Mouse (Mus musculus) heart, adult 2 months (tissue): ENCODE data around the gene Urgcp. TPM values are rescaled to one million over a fixed set of nuclear protein-coding genes. Genes with fewer than 3 reads are reported as not detected.
A peak's percentile ranks its signal among the peaks of the same experiment; 100 is the strongest.

ENCODE experiments used
- DNase-seq, 2 experiments: peaks; one replicate each; pipeline ENCODE4 v3.0.0; 2021
- H3K27ac ChIP-seq: fragments of 200-600 bp; 2 replicates; pipeline ENCODE4 v1.8.1; 2022
- H3K27me3 ChIP-seq: fragments of 200-500 bp; 2 replicates; pipeline ENCODE4 v1.6.1; 2012; ENCODE audit warnings: mild to moderate bottlenecking, low read length, inconsistent platforms, mixed read lengths; ENCODE audit not compliant: control insufficient read depth, insufficient read depth
- H3K36me3 ChIP-seq: fragments of 200-500 bp; 2 replicates; pipeline ENCODE4 v1.6.1; 2012; ENCODE audit warnings: low read length, inconsistent platforms; ENCODE audit not compliant: control insufficient read depth, insufficient read depth
- H3K4me1 ChIP-seq: fragments of 200-500 bp; 2 replicates; pipeline ENCODE4 v1.6.1; 2011; ENCODE audit warnings: low read length; ENCODE audit not compliant: control insufficient read depth, insufficient read depth
- H3K4me3 ChIP-seq: fragments of 200-600 bp; 2 replicates; pipeline ENCODE4 v1.8.1; 2022
- H3K79me2 ChIP-seq: fragments of 200-500 bp; replicated peaks from 2 replicates; pipeline ENCODE4 v1.6.1; 2012; ENCODE audit warnings: mild to moderate bottlenecking, inconsistent platforms, low read length, moderate library complexity, mixed read lengths; ENCODE audit not compliant: control insufficient read depth, insufficient read depth
- H3K9ac ChIP-seq: fragments of 200-500 bp; 2 replicates; pipeline ENCODE4 v1.6.1; 2012; ENCODE audit warnings: low read depth, mild to moderate bottlenecking, control low read depth, inconsistent platforms, low read length, mixed read lengths
- CTCF ChIP-seq: fragments of 200-600 bp; IDR thresholded peaks from 2 replicates; pipeline ENCODE4 v1.8.1; 2022; ENCODE audit warnings: antibody characterized with exemption, mild to moderate bottlenecking, moderate library complexity
- EP300 ChIP-seq: fragments of 200-500 bp; IDR thresholded peaks from 2 replicates; pipeline ENCODE4 v1.6.1; 2011; ENCODE audit warnings: low read depth, low read length, control low read depth; ENCODE audit not compliant: insufficient read depth
- POLR2A ChIP-seq: fragments of 200-500 bp; IDR thresholded peaks from 2 replicates; pipeline ENCODE4 v1.6.1; 2011; ENCODE audit warnings: mild to moderate bottlenecking, low read depth, low read length, control low read depth; ENCODE audit not compliant: insufficient read depth
- WGBS: fragments of 180-500 bp; shearing (Covaris S2); methylation state at CpG from one replicate; pipeline ENCODE4 v1.1.7; 2018; 5-methylcytosine and 5-hydroxymethylcytosine counted together
- intact Hi-C: fragments of 180-260 bp; cut with DNase I; formaldehyde crosslinking; loops from one replicate; pipeline ENCODE4 v1.15.1; 2025
- polyA plus RNA-seq: library from polyadenylated mRNA; depleted of rRNA; stranded (reverse); fragments of >200 nt; gene quantifications from 2 replicates; pipeline ENCODE4 v1.2.3, GENCODE M21; 2012
- total RNA-seq, 2 experiments: library from RNA; stranded (reverse); gene quantifications; 2 replicates each; pipeline ENCODE4 v1.2.3; 2021

The Urgcp gene
- total and polyA plus RNA-seq, 3 experiments, result 26.1 to 69.8 (median 58.5) TPM

DNA sequence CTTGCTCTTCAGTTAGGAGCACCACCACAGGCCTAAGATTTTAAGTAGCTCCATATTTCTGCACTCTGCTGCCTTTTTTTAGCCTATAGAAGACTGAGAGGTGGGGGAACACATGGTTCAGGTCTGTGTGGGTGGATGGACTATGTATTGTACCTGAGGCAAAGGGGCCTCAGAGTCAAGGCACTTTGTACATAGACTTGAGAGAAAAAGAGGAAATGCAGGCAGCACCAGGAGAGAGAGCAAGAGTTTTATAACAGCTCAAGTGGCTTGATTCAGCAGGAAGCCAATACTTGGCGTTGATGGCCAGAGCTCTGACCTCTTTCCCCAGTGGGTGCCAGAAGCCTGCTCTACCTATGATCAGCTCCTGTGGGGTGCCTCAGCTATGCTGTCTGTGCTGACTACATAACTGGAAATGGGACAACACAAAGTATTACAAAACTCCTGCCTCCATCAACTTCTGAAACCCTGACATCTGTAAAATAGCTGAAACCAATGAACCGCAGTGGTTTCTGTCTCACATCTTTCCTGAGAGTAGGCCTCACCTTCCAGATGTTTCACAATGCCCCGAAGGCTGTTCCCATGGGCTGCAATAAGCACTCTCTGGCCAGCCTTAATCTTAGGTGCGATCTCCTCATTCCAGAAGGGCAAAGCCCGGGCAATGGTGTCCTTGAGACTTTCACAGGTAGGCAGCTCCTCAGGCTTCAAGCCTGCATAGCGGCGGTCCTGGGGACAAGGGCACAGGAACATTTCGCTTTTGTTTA, 40.5 kb upstream of the Urgcp start:
- intact Hi-C loops, result no loop called here
- Histone ChIP-seq H3K27me3 (no peaks in the 10 kb centered on the region), H3K79me2 (no peaks in the 10 kb centered on the region), H3K27ac (peak overlapping the region; percentile 73), H3K4me1 (peaks cover 17% of the 10 kb centered on the region), H3K4me3 (peak overlapping the region; percentile 56), H3K36me3 (0 out of 2 replicates have a peak, but pooled peaks cover 3% of the 10 kb centered on the region), H3K9ac (peak overlapping the region; percentile 62)
- 43% methylated on average over 8 of the region's 8 CpGs for WGBS
- no peak; the same call in 1 of the 2 replicates for TF ChIP-seq POLR2A
- TF ChIP-seq CTCF, result no peak
- TF ChIP-seq EP300, result no peak
- no peak for DNase-seq

DNA sequence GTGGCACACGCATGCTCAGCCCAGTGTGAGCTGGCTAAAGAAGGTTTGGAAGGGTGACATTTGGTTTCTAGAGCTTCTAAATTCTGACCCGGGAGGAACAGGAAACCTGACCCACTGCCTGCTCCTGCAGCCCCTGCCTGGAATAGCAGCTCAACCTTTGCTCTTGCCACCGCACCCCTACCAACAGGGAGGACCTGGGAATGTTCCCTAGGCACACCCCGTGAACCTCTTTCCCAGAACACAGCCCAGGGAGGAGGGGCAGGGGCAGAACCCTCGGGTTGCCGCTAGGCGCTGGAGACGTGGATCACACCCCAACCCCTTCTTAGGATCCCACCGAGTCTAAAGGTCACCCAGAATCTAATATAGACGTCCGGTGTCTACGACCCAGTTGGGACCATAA, 39.8 kb upstream of the Urgcp start:
- no peak for TF ChIP-seq EP300
- peak; percentile 45; the same call in 1 of the 2 replicates for TF ChIP-seq POLR2A
- peak; percentile 32; the same call in 1 of the 2 replicates for TF ChIP-seq CTCF
- intact Hi-C loops, result no loop called here
- no peaks in the 10 kb centered on the region for H3K79me2 ChIP-seq
- H3K27me3 ChIP-seq, result no peaks in the 10 kb centered on the region
- peak overlapping the region; percentile 56 for H3K4me3 ChIP-seq
- H3K4me1 ChIP-seq, result peaks cover 17% of the 10 kb centered on the region
- DNase-seq, result peak in 1 of 2 experiments; percentile 44
- WGBS, result 49% methylated on average over 12 of the region's 12 CpGs
- H3K9ac ChIP-seq, result peak overlapping the region; percentile 62
- H3K27ac ChIP-seq, result peak overlapping the region; percentile 73
- H3K36me3 ChIP-seq, result 0 out of 2 replicates have a peak, but pooled peaks cover 3% of the 10 kb centered on the region

DNA sequence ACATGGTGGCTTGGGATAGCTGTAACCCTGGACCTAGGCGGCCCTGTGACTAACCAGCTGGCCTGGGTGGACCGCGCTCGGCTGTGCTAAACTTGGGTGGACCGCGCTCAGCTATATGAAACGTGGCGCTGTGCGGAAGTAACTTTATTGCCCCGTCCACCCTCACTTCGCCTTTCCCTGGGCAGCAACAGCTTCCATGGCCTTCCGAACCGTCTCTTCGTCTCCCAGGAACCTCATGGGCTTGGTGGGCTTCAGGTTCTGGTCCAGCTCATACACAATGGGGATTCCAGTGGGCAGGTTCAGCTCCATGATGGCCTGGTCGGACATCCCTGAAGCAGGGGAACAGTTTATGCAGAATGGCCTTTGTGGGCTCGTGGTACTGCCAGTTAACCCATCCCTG, 39.3 kb upstream of the Urgcp start:
- Histone ChIP-seq H3K36me3 (0 out of 2 replicates have a peak, but pooled peaks cover 3% of the 10 kb centered on the region), H3K4me3 (peak overlapping the region; percentile 56), H3K27me3 (no peaks in the 10 kb centered on the region), H3K79me2 (no peaks in the 10 kb centered on the region), H3K27ac (peak overlapping the region; percentile 73; the same call in 1 of the 2 replicates), H3K9ac (peak overlapping the region; percentile 34; the same call in 1 of the 2 replicates), H3K4me1 (peaks cover 17% of the 10 kb centered on the region)
- TF ChIP-seq CTCF, result no peak
- TF ChIP-seq POLR2A, result no peak
- no peak for TF ChIP-seq EP300
- intact Hi-C loops, result no loop called here
- peak in 1 of 2 experiments; percentile 17 for DNase-seq
- 84% methylated on average over 16 of the region's 16 CpGs for WGBS

GRCm38 (mm10) chr11:5799621-5800490, 37.7 kb upstream of the Urgcp start:
- H3K27me3 ChIP-seq, result no peaks in the 10 kb centered on the region
- H3K36me3 ChIP-seq, result 0 out of 2 replicates have a peak, but pooled peaks cover 3% of the 10 kb centered on the region
- WGBS, result 47% methylated on average over 17 of the region's 17 CpGs
- no peaks in the 10 kb centered on the region for H3K79me2 ChIP-seq
- intact Hi-C loops, result no loop called here
- H3K9ac ChIP-seq, result no peak overlapping the region
- DNase-seq, result no peak
- H3K27ac ChIP-seq, result no peak overlapping the region
- H3K4me1 ChIP-seq, result peaks cover 19% of the 10 kb centered on the region
- no peak overlapping the region for H3K4me3 ChIP-seq
- no peak for TF ChIP-seq CTCF
- 0 out of 2 replicates have a peak, but pooled peaks have one; percentile 20 for TF ChIP-seq EP300

DNA sequence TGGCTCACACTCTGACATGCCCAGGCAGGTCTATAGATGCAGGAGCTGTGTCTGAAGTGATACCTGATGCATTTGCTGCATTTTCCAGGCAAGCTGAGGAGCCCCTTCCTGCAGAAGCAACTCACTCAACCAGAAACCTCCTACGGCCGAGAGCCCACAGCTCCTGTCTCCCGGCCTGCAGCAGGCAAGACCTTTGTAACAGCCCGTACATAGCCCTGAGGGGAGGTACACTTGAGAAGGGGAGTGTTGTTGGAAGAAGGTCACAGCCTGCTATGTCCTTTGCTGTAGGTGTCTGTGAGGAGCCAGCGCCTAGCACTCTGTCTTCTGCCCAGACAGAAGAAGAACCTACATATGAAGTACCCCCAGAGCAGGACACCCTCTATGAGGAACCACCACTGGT, 35.8 kb upstream of the Urgcp start:
- no peaks in the 10 kb centered on the region for H3K27me3 ChIP-seq
- H3K4me1 ChIP-seq, result peaks cover 18% of the 10 kb centered on the region
- H3K4me3 ChIP-seq, result no peak overlapping the region
- whole genome bisulfite sequencing, result 96% methylated on average over 5 of the region's 5 CpGs
- H3K79me2 ChIP-seq, result no peaks in the 10 kb centered on the region
- DNase-seq, result no peak
- TF ChIP-seq CTCF (no peak), POLR2A (no peak), EP300 (no peak)
- H3K36me3 ChIP-seq, result 0 out of 2 replicates have a peak, but pooled peaks cover 3% of the 10 kb centered on the region
- no peak overlapping the region for H3K9ac ChIP-seq
- no peak overlapping the region for H3K27ac ChIP-seq
- intact Hi-C loops, result no loop called here
